Mouse (Mus musculus) embryonic facial prominence, embryonic 11.5 days (tissue): ENCODE data around the gene Esm1. TPM values are rescaled to one million over a fixed set of nuclear protein-coding genes. Genes with fewer than 3 reads are reported as not detected.

ENCODE experiments used
- ATAC-seq: fragments of 200-750 bp; cut with Nextera tagmentation; replicated peaks from 2 replicates; pipeline ENCODE4 v1.8.0; 2017; ENCODE audit warnings: low read depth; ENCODE audit not compliant: insufficient number of reproducible peaks, low FRiP score, low TSS enrichment
- DNase-seq: peaks from one replicate; pipeline ENCODE4 v3.0.0-alpha.2; 2015; ENCODE audit warnings: low spot score
- H3K27ac ChIP-seq: fragments of 300-500 bp; sonication (generic); replicated peaks from 2 replicates; pipeline ENCODE4 v1.5.1; 2014; ENCODE audit warnings: mild to moderate bottlenecking, low read depth, low read length, control low read depth
- H3K27me3 ChIP-seq: fragments of 300-500 bp; sonication (generic); 2 replicates; pipeline ENCODE4 v1.6.1; 2014; ENCODE audit warnings: mild to moderate bottlenecking, low read length, moderate library complexity, mixed read lengths; ENCODE audit not compliant: control insufficient read depth, insufficient read depth
- H3K36me3 ChIP-seq: fragments of 300-500 bp; sonication (generic); replicated peaks from 2 replicates; pipeline ENCODE4 v1.6.1; 2014; ENCODE audit warnings: low read depth, mild to moderate bottlenecking, low read length, moderate library complexity, mixed read lengths; ENCODE audit not compliant: control insufficient read depth, insufficient read depth
- H3K4me1 ChIP-seq: fragments of 300-500 bp; sonication (generic); 2 replicates; pipeline ENCODE4 v1.6.1; 2014; ENCODE audit warnings: low read length, mixed read lengths; ENCODE audit not compliant: control insufficient read depth, insufficient read depth
- H3K4me2 ChIP-seq: fragments of 300-500 bp; sonication (generic); 2 replicates; pipeline ENCODE4 v1.6.1; 2014; ENCODE audit warnings: low read depth, mild to moderate bottlenecking, control low read depth, low read length, moderate library complexity
- H3K4me3 ChIP-seq: fragments of 300-500 bp; sonication (generic); 2 replicates; pipeline ENCODE4 v1.5.1; 2014; ENCODE audit warnings: low read depth, low read length, control low read depth
- H3K9ac ChIP-seq: fragments of 300-500 bp; sonication (generic); replicated peaks from 2 replicates; pipeline ENCODE4 v1.6.1; 2014; ENCODE audit warnings: mild to moderate bottlenecking, control low read depth, low read length
- H3K9me3 ChIP-seq: fragments of 300-500 bp; sonication (generic); replicated peaks from 2 replicates; pipeline ENCODE4 v1.6.1; 2016; ENCODE audit warnings: mild to moderate bottlenecking, low read length, inconsistent platforms, mixed read lengths; ENCODE audit not compliant: control insufficient read depth
- WGBS: fragments of 180-500 bp; shearing (Covaris S2); extraction: QIAGEN DNeasy Blood & Tissue Kit; methylation state at CpG from one replicate; pipeline ENCODE4 v1.1.7; 2014; 5-methylcytosine and 5-hydroxymethylcytosine counted together
- polyA plus RNA-seq: library from polyadenylated mRNA; unstranded; fragments of >200 nt; fragmentation: Nextera tagmentation; extraction: Ambion mirVana; gene quantifications from 2 replicates; pipeline ENCODE4 v1.2.1, GENCODE M21; 2014

Gene Esm1
- polyA plus RNA-seq, 1 experiment from 2014 or later: 2.3 TPM

- 83% methylated on average over 9 of the region's 9 CpGs for WGBS
- Histone ChIP-seq H3K9ac (no peak overlapping the region), H3K27ac (no peak overlapping the region), H3K36me3 (no peaks in the 10 kb centered on the region), H3K4me2 (no peak overlapping the region), H3K27me3 (no peaks in the 10 kb centered on the region), H3K4me1 (no peaks in the 10 kb centered on the region), H3K9me3 (no peaks in the 10 kb centered on the region), H3K4me3 (no peak overlapping the region)
- DNase-seq: no peak
- ATAC-seq: no peak
Observed at GRCm38 (mm10) chr13:113197872-113198502, 11.5 kb upstream of the Esm1 start.

- no peaks in the 10 kb centered on the region for H3K4me1 ChIP-seq
- H3K9ac ChIP-seq: no peak overlapping the region
- WGBS: 61% methylated on average over 3 of the region's 3 CpGs
- no peak overlapping the region for H3K4me2 ChIP-seq
- ATAC-seq (0 out of 2 replicates have a peak, but pooled peaks have one; percentile 52), DNase-seq (no peak)
- H3K27ac ChIP-seq: no peak overlapping the region
- H3K27me3 ChIP-seq: no peaks in the 10 kb centered on the region
- H3K9me3 ChIP-seq: no peaks in the 10 kb centered on the region
- no peaks in the 10 kb centered on the region for H3K36me3 ChIP-seq
- H3K4me3 ChIP-seq: no peak overlapping the region
Observed at GRCm38 (mm10) chr13:113199331-113199730, 10.1 kb upstream of the Esm1 start.

- no peak overlapping the region for H3K27ac ChIP-seq
- no peak overlapping the region for H3K4me2 ChIP-seq
- H3K4me3 ChIP-seq: no peak overlapping the region
- DNase-seq (peak; percentile 76), ATAC-seq (no peak)
- H3K9me3 ChIP-seq: no peaks in the 10 kb centered on the region
- H3K27me3 ChIP-seq: no peaks in the 10 kb centered on the region
- no peaks in the 10 kb centered on the region for H3K4me1 ChIP-seq
- H3K36me3 ChIP-seq: no peaks in the 10 kb centered on the region
- no peak overlapping the region for H3K9ac ChIP-seq
- WGBS: 49% methylated on average over 8 of the region's 8 CpGs
Observed at GRCm38 (mm10) chr13:113200726-113201125, 8.7 kb upstream of the Esm1 start.

GRCm38 (mm10) chr13:113201631-113202030 is 7.8 kb upstream of the Esm1 start:
- no peaks in the 10 kb centered on the region for H3K36me3 ChIP-seq
- DNase-seq (no peak), ATAC-seq (no peak)
- no peak overlapping the region for H3K9ac ChIP-seq
- no peak overlapping the region for H3K27ac ChIP-seq
- no peaks in the 10 kb centered on the region for H3K4me1 ChIP-seq
- H3K4me3 ChIP-seq: no peak overlapping the region
- no peaks in the 10 kb centered on the region for H3K27me3 ChIP-seq
- no peak overlapping the region for H3K4me2 ChIP-seq
- WGBS: 91% methylated on average over 2 of the region's 2 CpGs
- H3K9me3 ChIP-seq: no peaks in the 10 kb centered on the region

- 56% methylated on average over 4 of the region's 4 CpGs for WGBS
- H3K9me3 ChIP-seq: no peaks in the 10 kb centered on the region
- H3K27ac ChIP-seq: no peak overlapping the region
- H3K36me3 ChIP-seq: no peaks in the 10 kb centered on the region
- DNase-seq (no peak), ATAC-seq (no peak)
- H3K4me2 ChIP-seq: no peak overlapping the region
- no peak overlapping the region for H3K9ac ChIP-seq
- H3K4me1 ChIP-seq: no peaks in the 10 kb centered on the region
- no peak overlapping the region for H3K4me3 ChIP-seq
- no peaks in the 10 kb centered on the region for H3K27me3 ChIP-seq
Observed at GRCm38 (mm10) chr13:113202184-113202583, 7.3 kb upstream of the Esm1 start.

GRCm38 (mm10) chr13:113203146-113203545 is 6.3 kb upstream of the Esm1 start:
- Histone ChIP-seq H3K4me1 (no peaks in the 10 kb centered on the region), H3K9ac (no peak overlapping the region), H3K36me3 (no peaks in the 10 kb centered on the region), H3K4me3 (no peak overlapping the region), H3K27ac (no peak overlapping the region), H3K4me2 (no peak overlapping the region), H3K27me3 (no peaks in the 10 kb centered on the region), H3K9me3 (no peaks in the 10 kb centered on the region)
- DNase-seq: no peak
- no peak for ATAC-seq
- WGBS: 59% methylated on average over 5 of the region's 5 CpGs

- no peak for ATAC-seq
- 90% methylated on average over 5 of the region's 5 CpGs for WGBS
- DNase-seq: no peak
Observed at GRCm38 (mm10) chr13:113205346-113205745, 4.1 kb upstream of the Esm1 start.

GRCm38 (mm10) chr13:113211345-113211744 is 1.9 kb downstream of the Esm1 start:
- DNase-seq: no peak
- ATAC-seq: no peak
- Histone ChIP-seq H3K27me3 (no peaks in the 10 kb centered on the region), H3K9me3 (no peaks in the 10 kb centered on the region), H3K4me1 (no peaks in the 10 kb centered on the region), H3K9ac (no peak overlapping the region), H3K36me3 (no peaks in the 10 kb centered on the region), H3K4me3 (no peak overlapping the region), H3K27ac (no peak overlapping the region), H3K4me2 (no peak overlapping the region)
- WGBS: 55% methylated on average over 15 of the region's 15 CpGs

More at GRCm38 (mm10) chr13:113205346-113205745, 4.1 kb upstream of the Esm1 start:
- Histone ChIP-seq H3K9me3 (no peaks in the 10 kb centered on the region), H3K27ac (no peak overlapping the region), H3K4me2 (no peak overlapping the region), H3K9ac (no peak overlapping the region), H3K4me1 (no peaks in the 10 kb centered on the region), H3K4me3 (no peak overlapping the region), H3K27me3 (no peaks in the 10 kb centered on the region), H3K36me3 (no peaks in the 10 kb centered on the region)
